Mouse (Mus musculus) cortical plate, adult 2 months (tissue): ENCODE results near the gene Fgfr2.

Experiments
- CTCF ChIP-seq: fragments of 200-500 bp; IDR thresholded peaks from 2 replicates; pipeline ENCODE4 v1.5.1; 2011; ENCODE audit warnings: mild to moderate bottlenecking, control low read depth, low read length; ENCODE audit not compliant: insufficient read depth; ENCODE audit errors: extremely low read depth
- POLR2A ChIP-seq: fragments of 200-500 bp; IDR thresholded peaks from 2 replicates; pipeline ENCODE4 v1.6.1; 2011; ENCODE audit warnings: mild to moderate bottlenecking, low read length, control low read depth; ENCODE audit not compliant: insufficient read depth; ENCODE audit errors: extremely low read depth

GRCm38 (mm10) chr7:132786011-132786410 lies 337.1 kb downstream of the Fgfr2 start:
- TF ChIP-seq CTCF (no peak), POLR2A (no peak)
